Mouse (Mus musculus): ENCODE results near the gene H2-Ab1. TPM values are rescaled to one million over a fixed set of nuclear protein-coding genes. Genes with fewer than 3 reads are reported as not detected.
"Not testable (repeated sequence)": the region's sequence is repeated elsewhere in the genome, so short reads cannot be mapped to it uniquely, and the experiment has no call there.

The H2-Ab1 gene
- polyA plus RNA-seq, 1 experiment from 2014 or later: 4.7 TPM

DNA sequence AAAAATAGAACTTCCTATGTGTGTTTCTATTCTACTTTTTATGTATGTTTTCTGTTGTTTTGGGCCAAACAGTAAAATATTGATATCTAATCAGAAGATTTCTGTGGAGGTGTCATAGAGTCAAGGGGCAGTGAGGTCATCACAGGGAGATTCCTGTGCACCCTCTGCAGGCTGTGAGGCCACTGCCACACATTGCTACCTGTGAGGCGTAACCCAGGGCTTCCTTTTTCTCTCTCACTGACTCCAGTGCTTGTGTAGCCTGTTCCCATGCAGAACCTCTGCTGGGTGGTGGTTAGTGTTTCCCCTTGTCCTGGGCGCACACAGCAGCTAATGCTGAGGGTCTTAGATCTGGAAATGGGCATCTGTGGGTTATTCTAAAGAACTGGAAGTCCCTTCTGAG lies 48.9 kb downstream of the H2-Ab1 start:
- 87% methylated on average over 2 of the region's 2 CpGs for WGBS

DNA sequence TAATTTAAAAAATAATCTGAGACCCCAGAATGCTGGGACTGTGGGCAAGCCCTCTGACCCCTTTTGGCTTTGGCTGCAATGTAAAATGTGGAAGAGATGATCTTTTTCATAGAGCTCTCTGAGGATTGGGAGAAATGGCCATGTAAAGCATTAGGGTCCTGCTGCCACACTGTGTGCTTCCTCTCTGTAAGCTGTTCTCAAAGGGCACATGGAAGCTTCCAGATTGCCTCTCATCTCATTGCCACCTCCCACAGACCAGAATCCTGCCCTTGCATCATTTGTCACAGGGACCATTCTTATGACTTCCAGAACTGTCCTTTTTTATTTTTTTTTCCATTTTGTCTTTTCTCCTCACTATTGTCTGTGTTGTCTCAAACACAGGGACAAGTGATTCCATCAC lies 49.7 kb downstream of the H2-Ab1 start:
- no peaks in the 10 kb centered on the region for H3K9me3 ChIP-seq
- H3K27ac ChIP-seq: no peak overlapping the region
- peaks cover 5% of the 10 kb centered on the region for H3K4me1 ChIP-seq (replicated peaks)
- DNase-seq (ENCODE audit: low spot score): no peak
- no peaks in the 10 kb centered on the region for H3K36me3 ChIP-seq
- H3K4me3 ChIP-seq: no peak overlapping the region
- H3K27me3 ChIP-seq (ENCODE audit: insufficient read depth, poor library complexity, severe bottlenecking): peaks cover 5% of the 10 kb centered on the region; the same call in 1 of the 2 replicates

More for the DNA sequence above, 48.9 kb downstream of the H2-Ab1 start:
- no peak overlapping the region for H3K4me3 ChIP-seq
- H3K36me3 ChIP-seq: no peaks in the 10 kb centered on the region
- H3K27ac ChIP-seq: no peak overlapping the region
- peaks cover 5% of the 10 kb centered on the region for H3K4me1 ChIP-seq (replicated peaks)
- H3K27me3 ChIP-seq (ENCODE audit: insufficient read depth, poor library complexity, severe bottlenecking): peaks cover 5% of the 10 kb centered on the region; the same call in 1 of the 2 replicates
- no peak for DNase-seq (ENCODE audit: low spot score)
- H3K9me3 ChIP-seq: no peaks in the 10 kb centered on the region

DNA sequence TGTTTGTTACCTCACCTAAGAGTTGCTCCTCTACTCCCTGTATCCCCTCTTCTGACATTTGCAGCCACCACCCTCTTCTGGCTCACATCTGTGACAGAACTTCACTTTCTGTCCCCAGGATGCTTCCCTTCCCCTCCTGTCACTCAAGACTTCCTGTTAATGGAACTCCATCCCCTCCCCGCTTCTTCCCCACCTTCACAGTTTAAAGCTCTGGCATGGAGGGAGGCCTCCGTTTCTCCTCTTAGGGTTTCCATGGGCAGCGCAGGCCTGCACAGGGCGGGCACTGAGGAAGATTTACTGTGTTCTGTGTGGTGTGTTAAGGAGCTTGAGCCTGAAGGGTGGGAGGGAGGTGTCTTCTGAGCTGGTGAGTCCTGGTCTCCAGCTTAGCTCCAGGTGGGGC lies 50.7 kb downstream of the H2-Ab1 start:
- Histone ChIP-seq H3K27ac (no peak overlapping the region), H3K36me3 (no peaks in the 10 kb centered on the region), H3K27me3 (ENCODE audit: insufficient read depth, poor library complexity, severe bottlenecking) (peaks cover 5% of the 10 kb centered on the region; the same call in 1 of the 2 replicates), H3K4me1 (replicated peaks) (peaks cover 5% of the 10 kb centered on the region), H3K4me3 (no peak overlapping the region), H3K9me3 (no peaks in the 10 kb centered on the region)
- no peak for DNase-seq (ENCODE audit: low spot score)
- WGBS: 78% methylated on average over 4 of the region's 4 CpGs

DNA sequence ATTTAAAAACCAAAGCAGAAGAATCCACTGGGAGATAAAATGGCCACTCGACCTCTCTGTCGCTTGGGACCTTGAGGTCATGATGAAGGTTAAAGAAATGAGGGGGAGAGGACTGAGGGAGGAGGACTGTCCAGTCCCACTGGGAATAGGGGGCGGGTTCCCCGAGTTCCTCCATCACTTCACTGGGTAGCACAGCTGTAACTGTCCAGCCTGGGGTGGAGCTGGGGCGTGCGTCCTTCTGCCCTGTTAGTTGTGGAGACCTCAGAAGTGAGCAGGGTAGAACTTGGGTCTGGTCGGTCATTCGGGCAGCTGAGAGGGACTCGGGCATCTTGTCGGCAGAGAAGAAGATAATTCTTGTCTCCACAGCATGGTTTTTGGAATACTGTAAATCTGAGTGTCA lies 51.7 kb downstream of the H2-Ab1 start:
- no peaks in the 10 kb centered on the region for H3K9me3 ChIP-seq
- peak overlapping the region; percentile 83 for H3K27ac ChIP-seq
- no peaks in the 10 kb centered on the region for H3K36me3 ChIP-seq
- no peak for DNase-seq (ENCODE audit: low spot score)
- peaks cover 5% of the 10 kb centered on the region for H3K4me1 ChIP-seq (replicated peaks)
- peak overlapping the region; percentile 64 for H3K4me3 ChIP-seq
- 26% methylated on average over 10 of the region's 10 CpGs for WGBS
- H3K27me3 ChIP-seq (ENCODE audit: insufficient read depth, poor library complexity, severe bottlenecking): peaks cover 5% of the 10 kb centered on the region; the same call in 1 of the 2 replicates

DNA sequence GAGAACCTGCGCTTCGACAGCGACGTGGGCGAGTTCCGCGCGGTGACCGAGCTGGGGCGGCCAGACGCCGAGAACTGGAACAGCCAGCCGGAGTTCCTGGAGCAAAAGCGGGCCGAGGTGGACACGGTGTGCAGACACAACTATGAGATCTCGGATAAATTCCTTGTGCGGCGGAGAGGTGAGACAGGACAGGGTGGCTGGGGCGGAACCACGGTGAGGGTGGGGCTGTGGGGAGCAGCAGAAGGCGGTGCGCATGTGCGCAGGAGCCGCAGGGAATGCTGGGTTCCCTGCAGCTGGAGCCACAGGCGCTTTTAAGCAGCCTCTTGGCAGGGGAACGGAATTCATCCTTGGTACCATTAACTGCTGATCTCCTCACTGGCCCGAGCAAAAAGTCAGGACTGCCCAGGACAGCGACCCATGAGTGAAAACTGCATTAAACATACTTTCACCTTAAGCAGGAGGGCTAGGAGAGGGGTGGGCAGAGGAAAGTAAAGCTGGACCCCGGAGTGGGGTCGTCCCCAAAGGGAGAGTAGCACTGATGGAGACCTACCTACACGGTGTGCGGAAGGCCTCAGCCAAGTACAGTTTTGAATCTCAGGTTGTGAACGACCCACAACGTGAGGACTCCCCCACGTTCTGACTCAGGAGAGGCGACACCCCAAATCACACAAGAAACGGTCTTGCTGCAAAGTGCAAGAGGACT lies 52.3 kb downstream of the H2-Ab1 start:
- 25% methylated on average over 38 of the region's 38 CpGs for WGBS
- H3K36me3 ChIP-seq: no peaks in the 10 kb centered on the region
- H3K4me3 ChIP-seq: peak overlapping the region; percentile 64
- peaks cover 5% of the 10 kb centered on the region; the same call in 1 of the 2 replicates for H3K27me3 ChIP-seq (ENCODE audit: insufficient read depth, poor library complexity, severe bottlenecking)
- no peaks in the 10 kb centered on the region for H3K9me3 ChIP-seq
- H3K27ac ChIP-seq: peak overlapping the region; percentile 83
- DNase-seq (ENCODE audit: low spot score): peak; percentile 72
- peaks cover 5% of the 10 kb centered on the region for H3K4me1 ChIP-seq (replicated peaks)

DNA sequence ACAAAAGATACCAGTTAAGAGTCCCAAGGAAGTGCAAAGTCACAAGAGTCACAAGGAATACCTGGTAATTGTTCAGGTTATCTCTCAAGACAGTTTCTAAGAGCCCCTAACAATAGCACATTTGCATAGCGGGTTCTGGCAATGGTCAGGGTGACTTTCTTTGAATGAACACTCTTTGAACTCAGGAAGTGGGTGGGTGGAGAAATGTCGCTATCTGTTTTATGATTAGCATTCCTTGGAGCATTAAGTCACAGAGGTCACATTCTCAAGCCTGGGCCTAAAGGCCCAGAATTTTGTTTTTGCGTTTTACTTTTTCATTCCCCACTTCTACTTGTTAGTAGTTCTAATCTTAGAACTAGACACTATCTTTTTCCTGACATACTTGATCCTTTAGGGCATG lies 53.0 kb downstream of the H2-Ab1 start:
- H3K9me3 ChIP-seq; H3K27ac ChIP-seq; H3K36me3 ChIP-seq; DNase-seq (ENCODE audit: low spot score); H3K4me1 ChIP-seq (replicated peaks); H3K4me3 ChIP-seq; H3K27me3 ChIP-seq (ENCODE audit: insufficient read depth, poor library complexity, severe bottlenecking): not testable (repeated sequence)
- WGBS: 80% methylated on average over 3 of the region's 3 CpGs

DNA sequence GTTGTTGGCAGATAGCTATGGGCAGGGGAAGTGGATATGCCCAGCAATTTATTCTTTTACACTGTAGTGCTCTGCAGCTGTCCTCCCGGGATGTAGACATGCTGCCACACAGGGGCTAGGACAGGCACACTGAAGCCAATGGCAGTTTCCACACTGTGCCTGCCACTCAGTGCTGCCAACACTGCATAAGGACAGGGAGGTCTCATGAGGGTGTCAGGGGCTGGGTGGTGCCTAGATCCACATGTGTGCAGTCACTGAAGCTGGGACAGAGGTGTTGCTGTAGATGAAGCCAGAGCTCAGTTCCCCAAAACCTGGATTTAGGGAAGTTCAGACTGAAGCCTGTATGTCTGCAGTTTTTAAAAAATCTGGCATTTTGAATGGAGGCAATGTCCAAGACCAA lies 54.7 kb downstream of the H2-Ab1 start:
- Histone ChIP-seq H3K27ac (no peak overlapping the region), H3K4me3 (no peak overlapping the region), H3K27me3 (ENCODE audit: insufficient read depth, poor library complexity, severe bottlenecking) (peaks cover 5% of the 10 kb centered on the region; the same call in 1 of the 2 replicates), H3K4me1 (replicated peaks) (peaks cover 10% of the 10 kb centered on the region), H3K9me3 (no peaks in the 10 kb centered on the region), H3K36me3 (no peaks in the 10 kb centered on the region)
- no peak for DNase-seq (ENCODE audit: low spot score)
- WGBS: 92% methylated on average over 1 of the region's 1 CpGs

DNA sequence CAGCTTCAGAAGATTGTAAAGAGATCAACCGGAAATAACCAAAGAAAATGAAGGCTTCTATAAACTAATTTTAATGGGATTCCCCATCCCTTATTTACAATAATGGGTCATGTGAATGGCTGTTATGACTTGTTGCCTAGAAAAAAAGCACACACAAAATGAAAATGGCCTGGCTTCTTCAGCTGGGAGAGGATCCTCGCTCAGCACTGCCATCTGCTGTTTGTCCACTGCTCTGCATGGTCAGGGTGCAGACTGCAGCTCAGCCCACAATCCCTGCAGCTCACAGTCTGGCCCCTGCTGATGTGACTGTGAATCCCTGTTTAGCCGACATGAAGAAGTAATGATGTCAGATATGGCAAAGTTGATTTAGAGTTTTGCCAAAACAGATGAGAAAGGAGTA lies 55.9 kb downstream of the H2-Ab1 start:
- no peak overlapping the region for H3K27ac ChIP-seq
- no peaks in the 10 kb centered on the region for H3K9me3 ChIP-seq
- H3K4me1 ChIP-seq (replicated peaks): peaks cover 10% of the 10 kb centered on the region
- no peaks in the 10 kb centered on the region for H3K27me3 ChIP-seq (ENCODE audit: insufficient read depth, poor library complexity, severe bottlenecking)
- peak; percentile 82 for DNase-seq (ENCODE audit: low spot score)
- WGBS: 42% methylated on average over 3 of the region's 3 CpGs
- H3K36me3 ChIP-seq: no peaks in the 10 kb centered on the region
- no peak overlapping the region for H3K4me3 ChIP-seq

DNA sequence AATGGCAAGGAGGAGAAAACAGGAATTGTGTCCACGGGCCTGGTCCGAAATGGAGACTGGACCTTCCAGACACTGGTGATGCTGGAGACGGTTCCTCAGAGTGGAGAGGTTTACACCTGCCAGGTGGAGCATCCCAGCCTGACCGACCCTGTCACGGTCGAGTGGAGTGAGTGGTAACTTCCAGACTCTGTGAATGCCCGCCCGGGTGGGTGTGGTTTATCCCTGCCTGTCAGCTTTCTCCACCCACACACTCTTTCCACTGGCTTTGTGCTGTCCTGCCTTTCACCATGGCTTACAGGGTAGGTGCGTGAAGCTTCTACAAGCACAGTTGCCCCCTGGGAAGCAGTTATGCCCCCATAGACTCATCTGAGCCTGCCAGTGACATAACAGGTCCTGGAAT lies 56.8 kb downstream of the H2-Ab1 start:
- 69% methylated on average over 9 of the region's 9 CpGs for WGBS
- Histone ChIP-seq H3K36me3 (no peaks in the 10 kb centered on the region), H3K27me3 (ENCODE audit: insufficient read depth, poor library complexity, severe bottlenecking) (no peaks in the 10 kb centered on the region), H3K27ac (no peak overlapping the region), H3K4me3 (no peak overlapping the region), H3K4me1 (replicated peaks) (peaks cover 8% of the 10 kb centered on the region), H3K9me3 (no peaks in the 10 kb centered on the region)
- no peak for DNase-seq (ENCODE audit: low spot score)

DNA sequence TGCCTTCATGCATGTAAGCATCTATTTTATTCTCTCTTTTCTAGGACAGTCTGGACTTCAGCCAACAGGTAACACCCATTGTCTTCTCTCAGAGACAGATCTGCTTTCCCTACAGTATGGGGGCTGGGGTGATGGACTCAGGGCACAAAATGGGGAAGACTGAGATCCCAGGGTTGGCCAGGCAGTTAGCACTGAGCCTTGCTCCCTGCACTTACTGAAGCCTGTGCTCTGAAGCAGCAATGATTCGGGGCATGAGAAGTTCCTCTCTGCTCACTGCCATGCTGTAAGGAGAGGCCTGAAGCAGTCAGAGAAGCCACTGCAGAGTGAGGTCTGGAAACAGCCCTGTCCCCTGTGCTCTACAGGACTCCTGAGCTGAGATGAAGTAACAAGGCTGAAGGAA lies 58.0 kb downstream of the H2-Ab1 start:
- DNase-seq (ENCODE audit: low spot score): no peak
- Histone ChIP-seq H3K36me3 (no peaks in the 10 kb centered on the region), H3K27ac (no peak overlapping the region), H3K9me3 (no peaks in the 10 kb centered on the region), H3K4me1 (replicated peaks) (0 out of 2 replicates have a peak, but pooled peaks cover 5% of the 10 kb centered on the region), H3K27me3 (ENCODE audit: insufficient read depth, poor library complexity, severe bottlenecking) (no peaks in the 10 kb centered on the region), H3K4me3 (no peak overlapping the region)
- WGBS: 90% methylated on average over 1 of the region's 1 CpGs

DNA sequence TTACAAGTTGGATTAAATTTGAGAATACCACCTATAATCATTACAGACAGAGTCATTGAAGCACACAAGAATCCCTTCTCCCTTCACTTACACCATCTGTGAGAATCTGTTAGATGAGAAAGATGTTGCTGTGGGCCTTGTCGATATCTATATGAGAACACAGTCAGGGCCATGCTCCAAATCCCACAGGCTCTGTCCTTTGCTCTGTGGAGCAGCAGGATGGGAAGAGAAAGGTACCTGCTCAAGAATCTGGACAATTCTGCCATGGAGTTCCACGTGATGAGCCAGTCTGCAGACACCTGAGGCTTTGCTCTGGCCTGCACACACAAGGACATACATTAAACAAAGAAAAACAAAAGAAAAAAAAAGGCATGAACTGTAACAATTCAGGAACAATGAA lies 59.2 kb downstream of the H2-Ab1 start:
- no peaks in the 10 kb centered on the region for H3K9me3 ChIP-seq
- no peak overlapping the region for H3K4me3 ChIP-seq
- WGBS: 72% methylated on average over 2 of the region's 2 CpGs
- no peak overlapping the region for H3K27ac ChIP-seq
- 0 out of 2 replicates have a peak, but pooled peaks cover 5% of the 10 kb centered on the region for H3K4me1 ChIP-seq (replicated peaks)
- H3K27me3 ChIP-seq (ENCODE audit: insufficient read depth, poor library complexity, severe bottlenecking): no peaks in the 10 kb centered on the region
- DNase-seq (ENCODE audit: low spot score): no peak
- no peaks in the 10 kb centered on the region for H3K36me3 ChIP-seq

DNA sequence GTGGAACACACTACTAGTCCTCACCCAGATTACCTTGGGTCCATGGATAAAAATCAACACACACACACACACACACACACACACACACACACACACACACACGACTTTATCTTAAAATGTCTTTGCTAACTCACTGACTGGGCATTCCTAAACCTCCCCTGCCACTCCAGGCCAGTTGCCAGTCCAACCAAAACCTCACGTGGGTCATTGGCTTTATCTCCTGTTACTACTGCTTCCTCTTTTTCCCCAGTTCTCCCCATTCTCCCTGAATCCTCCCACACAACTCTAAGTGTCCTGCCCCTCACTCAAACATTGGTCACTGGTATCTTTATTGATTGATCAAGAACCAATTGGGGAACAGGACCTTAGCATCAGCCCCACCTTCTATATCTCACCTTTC lies 59.8 kb downstream of the H2-Ab1 start:
- no peak for DNase-seq (ENCODE audit: low spot score)
- 48% methylated on average over 2 of the region's 2 CpGs for WGBS
- Histone ChIP-seq H3K36me3 (no peaks in the 10 kb centered on the region), H3K4me1 (replicated peaks) (0 out of 2 replicates have a peak, but pooled peaks cover 5% of the 10 kb centered on the region), H3K9me3 (no peaks in the 10 kb centered on the region), H3K27ac (no peak overlapping the region), H3K27me3 (ENCODE audit: insufficient read depth, poor library complexity, severe bottlenecking) (no peaks in the 10 kb centered on the region), H3K4me3 (no peak overlapping the region)

Measured in hindbrain, embryonic 10.5 days (tissue).